Mouse (Mus musculus) liver, embryonic 11.5 days (tissue): Measurements from ENCODE around the gene Mtif2. TPM values are rescaled to one million over a fixed set of nuclear protein-coding genes. Genes with fewer than 3 reads are reported as not detected.

ENCODE experiments used
- ATAC-seq: fragments of 200-750 bp; cut with Nextera tagmentation; replicated peaks from 2 replicates; pipeline ENCODE4 v1.8.0; 2017; ENCODE audit warnings: moderate number of reproducible peaks, mild to moderate bottlenecking, moderate TSS enrichment, moderate library complexity; ENCODE audit not compliant: low FRiP score
- DNase-seq: peaks from one replicate; pipeline ENCODE4 v3.0.0-alpha.2; 2017; ENCODE audit warnings: low spot score
- H3K27ac ChIP-seq: fragments of 300-500 bp; sonication (generic); 2 replicates; pipeline ENCODE4 v1.5.1; 2014; ENCODE audit warnings: mild to moderate bottlenecking, low read depth, low read length, control low read depth
- H3K27me3 ChIP-seq: fragments of 300-500 bp; sonication (generic); replicated peaks from 2 replicates; pipeline ENCODE4 v1.6.1; 2014; ENCODE audit warnings: low read length, mixed read lengths; ENCODE audit not compliant: control insufficient read depth, insufficient read depth
- H3K36me3 ChIP-seq: fragments of 300-500 bp; sonication (generic); 2 replicates; pipeline ENCODE4 v1.6.1; 2014; ENCODE audit warnings: mild to moderate bottlenecking, low read length, moderate library complexity, mixed read lengths; ENCODE audit not compliant: control insufficient read depth, insufficient read depth
- H3K4me1 ChIP-seq: fragments of 300-500 bp; sonication (generic); replicated peaks from 2 replicates; pipeline ENCODE4 v1.6.1; 2014; ENCODE audit warnings: low read length, mixed read lengths; ENCODE audit not compliant: control insufficient read depth, insufficient read depth
- H3K4me2 ChIP-seq: fragments of 300-500 bp; sonication (generic); 2 replicates; pipeline ENCODE4 v1.6.1; 2014; ENCODE audit warnings: mild to moderate bottlenecking, control low read depth, moderate library complexity
- H3K4me3 ChIP-seq: fragments of 300-500 bp; sonication (generic); 2 replicates; pipeline ENCODE4 v1.5.1; 2014; ENCODE audit warnings: low read depth, low read length, control low read depth
- H3K9ac ChIP-seq: fragments of 300-500 bp; sonication (generic); 2 replicates; pipeline ENCODE4 v1.6.1; 2014; ENCODE audit warnings: low read depth, low read length, control low read depth
- H3K9me3 ChIP-seq: fragments of 300-500 bp; sonication (generic); 2 replicates; pipeline ENCODE4 v1.6.1; 2016; ENCODE audit warnings: low read length, inconsistent platforms, mixed read lengths; ENCODE audit not compliant: control insufficient read depth
- polyA plus RNA-seq: library from polyadenylated mRNA; unstranded; fragments of >200 nt; fragmentation: Nextera tagmentation; extraction: Ambion mirVana; gene quantifications from 2 replicates; pipeline ENCODE4 v1.2.1, GENCODE M21; 2014

Gene Mtif2
- polyA plus RNA-seq, 1 experiment from 2014 or later: 44.7 TPM

GRCm38 (mm10) chr11:29579610-29580009, 53.4 kb downstream of the Mtif2 start:
- no peak overlapping the region for H3K9ac ChIP-seq
- H3K36me3 ChIP-seq: no peaks in the 10 kb centered on the region
- no peak overlapping the region for H3K27ac ChIP-seq
- no peaks in the 10 kb centered on the region for H3K4me1 ChIP-seq
- H3K9me3 ChIP-seq: no peaks in the 10 kb centered on the region
- no peaks in the 10 kb centered on the region for H3K27me3 ChIP-seq
- H3K4me3 ChIP-seq: no peak overlapping the region
- ATAC-seq (no peak), DNase-seq (no peak)
- H3K4me2 ChIP-seq: no peak overlapping the region

Other genes starting within 250 kb of the Mtif2 start
- 12.8 and 13.5 TPM in 2 replicates for gene Ccdc88a, start 152.8 kb upstream of the Mtif2 start, polyA plus RNA-seq
- gene Prorsd1, start 11.4 kb upstream of the Mtif2 start, polyA plus RNA-seq: 49.2 and 52.0 TPM in 2 replicates
- gene Clhc1, start 21.5 kb downstream of the Mtif2 start, polyA plus RNA-seq: 0.10 and 0.12 TPM in 2 replicates
- gene Rps27a, start 21.7 kb downstream of the Mtif2 start, polyA plus RNA-seq: 1,425 and 1,526 TPM in 2 replicates
- gene Rtn4, start 166.5 kb downstream of the Mtif2 start, polyA plus RNA-seq: 23.4 and 24.6 TPM in 2 replicates